Mouse (Mus musculus) embryonic facial prominence, embryonic 13.5 days (tissue): Measurements from ENCODE around the gene Olfr1161. TPM values are rescaled to one million over a fixed set of nuclear protein-coding genes. Genes with fewer than 3 reads are reported as not detected.
"Not testable (repeated sequence)": the region's sequence is repeated elsewhere in the genome, so short reads cannot be mapped to it uniquely, and the experiment has no call there.

Experiments used
- ATAC-seq: fragments of 200-750 bp; cut with Nextera tagmentation; 2 replicates; pipeline ENCODE4 v1.8.0; 2017; ENCODE audit warnings: low read depth; ENCODE audit not compliant: insufficient number of reproducible peaks, insufficient read depth, low FRiP score, low TSS enrichment
- H3K27ac ChIP-seq: fragments of 300-500 bp; sonication (generic); 2 replicates; pipeline ENCODE4 v1.5.1; 2015; ENCODE audit warnings: moderate library complexity, mild to moderate bottlenecking, inconsistent platforms
- H3K27me3 ChIP-seq: fragments of 300-500 bp; sonication (generic); 2 replicates; pipeline ENCODE4 v1.6.1; 2015; ENCODE audit warnings: mild to moderate bottlenecking, inconsistent platforms
- H3K36me3 ChIP-seq: fragments of 300-500 bp; sonication (generic); 2 replicates; pipeline ENCODE4 v1.6.1; 2015; ENCODE audit warnings: mild to moderate bottlenecking, inconsistent platforms
- H3K4me1 ChIP-seq: fragments of 300-500 bp; sonication (generic); 2 replicates; pipeline ENCODE4 v1.6.1; 2015; ENCODE audit warnings: inconsistent platforms
- H3K4me2 ChIP-seq: fragments of 300-500 bp; sonication (generic); 2 replicates; pipeline ENCODE4 v1.6.1; 2015; ENCODE audit warnings: moderate library complexity, mild to moderate bottlenecking, inconsistent platforms
- H3K4me3 ChIP-seq: fragments of 300-500 bp; sonication (generic); 2 replicates; pipeline ENCODE4 v1.5.1; 2015; ENCODE audit warnings: mild to moderate bottlenecking, inconsistent platforms
- H3K9ac ChIP-seq: fragments of 300-500 bp; sonication (generic); 2 replicates; pipeline ENCODE4 v1.6.1; 2015; ENCODE audit warnings: mild to moderate bottlenecking, inconsistent platforms
- H3K9me3 ChIP-seq: fragments of 300-500 bp; sonication (generic); 2 replicates; pipeline ENCODE4 v1.6.1; 2016; ENCODE audit warnings: inconsistent platforms
- WGBS: fragments of 180-500 bp; shearing (Covaris S2); methylation state at CpG from one replicate; pipeline ENCODE4 v1.1.7; 2015; ENCODE audit warnings: mixed read lengths; 5-methylcytosine and 5-hydroxymethylcytosine counted together
- polyA plus RNA-seq: library from polyadenylated mRNA; unstranded; fragments of >200 nt; fragmentation: Nextera tagmentation; extraction: Ambion mirVana; gene quantifications from 2 replicates; pipeline ENCODE4 v1.2.1, GENCODE M21; 2015

The Olfr1161 gene
- polyA plus RNA-seq: not detected in 2 replicates

- H3K36me3 ChIP-seq, H3K4me2 ChIP-seq, H3K9ac ChIP-seq, H3K4me3 ChIP-seq, H3K9me3 ChIP-seq, H3K27ac ChIP-seq, ATAC-seq, H3K4me1 ChIP-seq, H3K27me3 ChIP-seq: not testable (repeated sequence)
- 73% methylated on average over 1 of the region's 1 CpGs for WGBS
These were observed at the start of gene Olfr1161 for GRCm38 (mm10) chr2:88022474-88022873. Olfr1161 (plus strand) TSS chr2:88022774.

- no peaks in the 10 kb centered on the region for H3K4me1 ChIP-seq
- H3K4me3 ChIP-seq: no peak within 1 kb of the TSS
- H3K27me3 ChIP-seq: no peaks in the 10 kb centered on the region
- ATAC-seq: no peak
- H3K9ac ChIP-seq: no peak within 1 kb of the TSS
- H3K9me3 ChIP-seq: no peaks in the 10 kb centered on the region
- 69% methylated on average over 3 of the region's 3 CpGs for WGBS
- no peak within 1 kb of the TSS for H3K4me2 ChIP-seq
- H3K27ac ChIP-seq: no peak within 1 kb of the TSS
- H3K36me3 ChIP-seq: no peaks in the 10 kb centered on the region
These were observed 48.0 kb upstream of the Olfr1161 start, which contains the start of gene Olfr74 for GRCm38 (mm10) chr2:87974563-87974962. Olfr74 (minus strand) TSS chr2:87974663.

GRCm38 (mm10) chr2:87989813-87990212 is 32.8 kb upstream of the Olfr1161 start, which contains the start of gene Olfr1158:
Olfr1158 (plus strand) TSS chr2:87990113.
- no peaks in the 10 kb centered on the region for H3K36me3 ChIP-seq
- H3K9me3 ChIP-seq: no peaks in the 10 kb centered on the region
- no peak within 1 kb of the TSS for H3K9ac ChIP-seq
- no peak for ATAC-seq
- no peaks in the 10 kb centered on the region for H3K4me1 ChIP-seq
- no peaks in the 10 kb centered on the region for H3K27me3 ChIP-seq
- no peak within 1 kb of the TSS for H3K4me3 ChIP-seq
- H3K4me2 ChIP-seq: no peak within 1 kb of the TSS
- H3K27ac ChIP-seq: no peak within 1 kb of the TSS

GRCm38 (mm10) chr2:88007515-88008318 is 14.9 kb upstream of the Olfr1161 start, which contains the start of gene Olfr1160:
Olfr1160 (minus strand) TSS chr2:88008268.
- H3K4me2 ChIP-seq: no peak within 1 kb of the TSS
- H3K9ac ChIP-seq: no peak within 1 kb of the TSS
- H3K36me3 ChIP-seq: no peaks in the 10 kb centered on the region
- H3K9me3 ChIP-seq: no peaks in the 10 kb centered on the region
- no peaks in the 10 kb centered on the region for H3K27me3 ChIP-seq
- no peak within 1 kb of the TSS for H3K4me3 ChIP-seq
- no peak for ATAC-seq
- no peaks in the 10 kb centered on the region for H3K4me1 ChIP-seq
- no peak within 1 kb of the TSS for H3K27ac ChIP-seq

GRCm38 (mm10) chr2:88037599-88037998 is 15.0 kb downstream of the Olfr1161 start, which contains the start of gene Olfr73:
Olfr73 (minus strand) TSS chr2:88037699.
- no peak for ATAC-seq
- Histone ChIP-seq H3K9me3 (no peaks in the 10 kb centered on the region), H3K4me1 (no peaks in the 10 kb centered on the region), H3K27ac (no peak within 1 kb of the TSS), H3K27me3 (no peaks in the 10 kb centered on the region), H3K4me2 (no peak within 1 kb of the TSS), H3K36me3 (no peaks in the 10 kb centered on the region), H3K9ac (no peak within 1 kb of the TSS), H3K4me3 (no peak within 1 kb of the TSS)

GRCm38 (mm10) chr2:88051029-88051428 is 28.5 kb downstream of the Olfr1161 start, which contains the start of gene Olfr1162:
Olfr1162 (minus strand) TSS chr2:88051129.
- no peaks in the 10 kb centered on the region for H3K9me3 ChIP-seq
- 85% methylated on average over 1 of the region's 1 CpGs for whole genome bisulfite sequencing
- ATAC-seq: no peak
- H3K9ac ChIP-seq: no peak within 1 kb of the TSS
- H3K4me2 ChIP-seq: no peak within 1 kb of the TSS
- no peak within 1 kb of the TSS for H3K27ac ChIP-seq
- no peak within 1 kb of the TSS for H3K4me3 ChIP-seq
- H3K36me3 ChIP-seq: no peaks in the 10 kb centered on the region
- no peaks in the 10 kb centered on the region for H3K27me3 ChIP-seq
- H3K4me1 ChIP-seq: no peaks in the 10 kb centered on the region

- Histone ChIP-seq H3K9ac (no peak overlapping the region), H3K27ac (no peak overlapping the region), H3K27me3 (no peaks in the 10 kb centered on the region), H3K4me2 (no peak overlapping the region), H3K9me3 (no peaks in the 10 kb centered on the region), H3K4me3 (no peak overlapping the region), H3K4me1 (no peaks in the 10 kb centered on the region), H3K36me3 (no peaks in the 10 kb centered on the region)
- ATAC-seq: no peak
- WGBS: 79% methylated on average over 2 of the region's 2 CpGs
These were observed 41.0 kb downstream of the Olfr1161 start for GRCm38 (mm10) chr2:88063587-88063986.

- H3K27ac ChIP-seq: no peak within 1 kb of the TSS
- H3K27me3 ChIP-seq: no peaks in the 10 kb centered on the region
- H3K4me3 ChIP-seq: no peak within 1 kb of the TSS
- H3K4me2 ChIP-seq: no peak within 1 kb of the TSS
- no peaks in the 10 kb centered on the region for H3K4me1 ChIP-seq
- no peaks in the 10 kb centered on the region for H3K36me3 ChIP-seq
- no peaks in the 10 kb centered on the region for H3K9me3 ChIP-seq
- no peak within 1 kb of the TSS for H3K9ac ChIP-seq
- ATAC-seq: no peak
These were observed 49.2 kb downstream of the Olfr1161 start, which contains the start of gene Olfr1163 for GRCm38 (mm10) chr2:88071730-88072129. Olfr1163 (minus strand) TSS chr2:88071830.

Other genes starting within 250 kb of the Olfr1161 start
- not detected in 2 replicates for gene Olfr152, start 243.3 kb upstream of the Olfr1161 start, polyA plus RNA-seq
- gene Olfr1143, start 222.2 kb upstream of the Olfr1161 start, polyA plus RNA-seq: not detected in 2 replicates
- gene Olfr1145, start 213.0 kb upstream of the Olfr1161 start, polyA plus RNA-seq: not detected in 2 replicates
- not detected in 2 replicates for gene Olfr1148, start 192.2 kb upstream of the Olfr1161 start, polyA plus RNA-seq
- gene Olfr1150-ps1, start 178.8 kb upstream of the Olfr1161 start, polyA plus RNA-seq: not detected in 2 replicates
- not detected in 2 replicates for gene Olfr1151, start 166.9 kb upstream of the Olfr1161 start, polyA plus RNA-seq
- not detected in 2 replicates for gene Olfr1152, start 156.3 kb upstream of the Olfr1161 start, polyA plus RNA-seq
- gene Olfr1153, start 127.8 kb upstream of the Olfr1161 start, polyA plus RNA-seq: not detected in 2 replicates
- not detected in 2 replicates for gene Olfr1154, start 117.6 kb upstream of the Olfr1161 start, polyA plus RNA-seq
- gene Olfr1155, start 77.6 kb upstream of the Olfr1161 start, polyA plus RNA-seq: not detected in 2 replicates
- gene Olfr1156, start 69.7 kb upstream of the Olfr1161 start, polyA plus RNA-seq: not detected in 2 replicates
- not detected in 2 replicates for gene Olfr1157, start 54.5 kb upstream of the Olfr1161 start, polyA plus RNA-seq
- not detected in 2 replicates for gene Olfr74, start 48.1 kb upstream of the Olfr1161 start, polyA plus RNA-seq
- not detected in 2 replicates for gene Olfr1158, start 32.7 kb upstream of the Olfr1161 start, polyA plus RNA-seq
- gene Olfr1160, start 14.5 kb upstream of the Olfr1161 start, polyA plus RNA-seq: not detected in 2 replicates
- not detected in 2 replicates for gene Olfr73, start 14.9 kb downstream of the Olfr1161 start, polyA plus RNA-seq
- gene Olfr1162, start 28.4 kb downstream of the Olfr1161 start, polyA plus RNA-seq: not detected in 2 replicates
- not detected in 2 replicates for gene Olfr1163, start 49.1 kb downstream of the Olfr1161 start, polyA plus RNA-seq
- not detected in 2 replicates for gene Olfr1164, start 71.2 kb downstream of the Olfr1161 start, polyA plus RNA-seq
- not detected in 2 replicates for gene Olfr1166, start 105.5 kb downstream of the Olfr1161 start, polyA plus RNA-seq
- gene Olfr1167, start 132.4 kb downstream of the Olfr1161 start, polyA plus RNA-seq: not detected in 2 replicates
- not detected in 2 replicates for gene Olfr1168, start 159.1 kb downstream of the Olfr1161 start, polyA plus RNA-seq
- gene Olfr1170, start 205.6 kb downstream of the Olfr1161 start, polyA plus RNA-seq: not detected in 2 replicates